Mouse (Mus musculus) neural tube, embryonic 12.5 days (tissue): ENCODE measurements around the gene Irak2. TPM values are rescaled to one million over a fixed set of nuclear protein-coding genes. Genes with fewer than 3 reads are reported as not detected.
"Not testable (repeated sequence)": the region's sequence is repeated elsewhere in the genome, so short reads cannot be mapped to it uniquely, and the experiment has no call there.

Source experiments
- ATAC-seq: fragments of 200-750 bp; cut with Nextera tagmentation; 2 replicates; pipeline ENCODE4 v1.8.0; 2017; ENCODE audit warnings: low read depth, mild to moderate bottlenecking, moderate TSS enrichment, moderate library complexity; ENCODE audit not compliant: low FRiP score
- H3K27ac ChIP-seq: fragments of 300-500 bp; sonication (generic); 2 replicates; pipeline ENCODE4 v1.5.1; 2016
- H3K27me3 ChIP-seq: fragments of 300-500 bp; sonication (generic); replicated peaks from 2 replicates; pipeline ENCODE4 v1.6.1; 2016; ENCODE audit warnings: mild to moderate bottlenecking
- H3K36me3 ChIP-seq: fragments of 300-500 bp; sonication (generic); 2 replicates; pipeline ENCODE4 v1.6.1; 2016; ENCODE audit warnings: mild to moderate bottlenecking
- H3K4me1 ChIP-seq: fragments of 300-500 bp; sonication (generic); 2 replicates; pipeline ENCODE4 v1.6.1; 2016
- H3K4me2 ChIP-seq: fragments of 300-500 bp; sonication (generic); replicated peaks from 2 replicates; pipeline ENCODE4 v1.6.1; 2016; ENCODE audit warnings: mild to moderate bottlenecking
- H3K4me3 ChIP-seq: fragments of 300-500 bp; sonication (generic); 2 replicates; pipeline ENCODE4 v1.5.1; 2016
- H3K9ac ChIP-seq: fragments of 300-500 bp; sonication (generic); 2 replicates; pipeline ENCODE4 v1.6.1; 2016; ENCODE audit warnings: mild to moderate bottlenecking
- H3K9me3 ChIP-seq: fragments of 300-500 bp; sonication (generic); 2 replicates; pipeline ENCODE4 v1.6.1; 2016; ENCODE audit warnings: mild to moderate bottlenecking
- WGBS: fragments of 180-500 bp; shearing (Covaris S2); methylation state at CpG from one replicate; pipeline ENCODE4 v1.1.7; 2016; 5-methylcytosine and 5-hydroxymethylcytosine counted together
- polyA plus RNA-seq: library from polyadenylated mRNA; unstranded; fragments of >200 nt; fragmentation: Nextera tagmentation; extraction: Ambion mirVana; gene quantifications from 2 replicates; pipeline ENCODE4 v1.2.1, GENCODE M21; 2016

Irak2 gene
- polyA plus RNA-seq, 1 experiment from 2014 or later, result 3.1 TPM

DNA sequence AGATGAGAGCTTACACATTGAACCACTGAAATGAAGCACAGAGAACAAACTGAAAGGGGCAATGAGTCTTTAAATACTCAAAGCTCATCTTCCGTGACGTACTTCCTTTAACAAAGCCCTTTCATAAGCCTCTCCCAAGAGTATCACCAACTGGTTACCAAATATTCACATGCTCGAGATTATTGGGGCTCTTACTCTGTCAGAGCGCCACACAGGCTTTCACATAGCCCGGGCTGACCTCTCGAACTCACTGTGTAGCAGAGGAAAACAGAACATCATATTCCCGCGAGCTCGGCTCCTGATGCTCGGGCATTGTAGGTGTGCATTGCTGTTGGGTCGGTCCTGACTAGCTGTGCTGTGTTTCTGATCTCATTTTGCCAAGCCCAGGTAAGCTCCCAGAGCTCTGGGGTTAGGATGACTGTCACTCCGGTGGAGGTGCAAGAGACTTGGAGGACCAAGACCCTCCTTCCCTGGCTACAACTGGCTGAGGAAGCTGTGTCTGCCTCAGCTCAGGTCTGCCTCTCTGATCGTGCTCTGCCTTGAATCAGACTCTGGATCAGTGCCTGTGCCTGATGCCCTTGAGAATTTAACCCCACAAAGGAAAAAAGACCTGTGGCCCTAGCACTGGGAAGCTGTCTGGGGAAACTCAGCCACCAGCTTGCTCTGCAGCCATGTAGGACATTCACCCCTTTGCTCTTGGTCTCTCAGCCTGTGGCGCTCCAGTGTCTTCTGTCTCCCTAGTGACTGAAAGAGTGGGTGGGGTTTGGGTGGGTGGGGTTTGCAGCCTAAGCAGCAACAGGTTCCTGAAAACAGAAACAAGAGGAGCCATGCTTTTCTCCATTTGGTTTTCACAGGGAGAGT, 22.5 kb downstream of the Irak2 start:
- Histone ChIP-seq H3K27ac (no peak overlapping the region), H3K36me3 (no peaks in the 10 kb centered on the region), H3K27me3 (no peaks in the 10 kb centered on the region), H3K9ac (no peak overlapping the region), H3K4me1 (peaks cover 5% of the 10 kb centered on the region; the same call in 1 of the 2 replicates), H3K9me3 (no peaks in the 10 kb centered on the region), H3K4me3 (no peak overlapping the region), H3K4me2 (no peak overlapping the region)
- WGBS, result 76% methylated on average over 14 of the region's 14 CpGs
- no peak for ATAC-seq

DNA sequence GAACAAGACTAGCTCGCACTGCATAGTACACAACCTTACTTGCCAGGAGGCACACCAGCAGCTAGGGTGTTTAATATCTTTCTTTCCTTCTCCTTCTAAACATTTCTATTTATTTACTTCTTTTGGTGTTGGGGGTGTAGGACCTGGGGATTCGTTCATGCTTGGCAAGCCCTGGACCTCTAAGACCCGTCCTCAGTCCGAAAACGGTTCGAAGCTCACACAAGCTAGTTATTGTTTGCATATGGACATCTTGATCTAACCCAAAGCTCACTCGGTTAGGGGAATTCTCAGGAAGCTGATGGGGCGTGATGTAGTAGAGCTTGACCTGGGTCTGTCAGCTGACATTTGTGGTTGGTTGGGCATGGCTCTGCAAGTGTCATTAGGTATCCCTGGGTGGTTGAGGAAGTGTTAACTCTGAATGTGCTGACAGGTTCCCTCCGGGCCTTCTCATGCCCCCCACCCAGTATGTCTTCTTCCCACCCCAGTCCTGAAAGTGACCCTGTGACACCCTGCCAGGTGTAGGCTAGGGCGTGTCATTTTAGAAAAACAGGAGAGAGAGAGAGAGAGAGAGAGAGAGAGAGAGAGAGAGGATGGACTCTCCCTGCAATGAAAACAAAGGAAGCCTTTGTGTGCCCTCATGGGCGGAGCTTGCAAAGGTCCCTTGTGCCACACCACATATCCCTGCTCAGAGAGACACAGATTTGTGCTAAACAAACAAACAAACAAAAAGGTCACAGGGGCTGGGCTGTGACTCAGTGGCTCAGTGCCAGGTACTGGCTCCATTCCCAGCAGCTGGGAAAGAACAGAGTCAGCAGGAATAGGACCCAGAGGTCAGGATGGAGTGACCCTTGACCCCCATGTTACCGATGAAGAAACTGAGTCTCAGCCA, 23.3 kb downstream of the Irak2 start:
- H3K4me3 ChIP-seq, result no peak overlapping the region
- no peak overlapping the region for H3K27ac ChIP-seq
- peaks cover 5% of the 10 kb centered on the region; the same call in 1 of the 2 replicates for H3K4me1 ChIP-seq
- no peaks in the 10 kb centered on the region for H3K27me3 ChIP-seq
- H3K9ac ChIP-seq, result no peak overlapping the region
- H3K36me3 ChIP-seq, result no peaks in the 10 kb centered on the region
- WGBS, result 64% methylated on average over 12 of the region's 12 CpGs
- H3K9me3 ChIP-seq, result no peaks in the 10 kb centered on the region
- no peak overlapping the region for H3K4me2 ChIP-seq
- no peak for ATAC-seq

DNA sequence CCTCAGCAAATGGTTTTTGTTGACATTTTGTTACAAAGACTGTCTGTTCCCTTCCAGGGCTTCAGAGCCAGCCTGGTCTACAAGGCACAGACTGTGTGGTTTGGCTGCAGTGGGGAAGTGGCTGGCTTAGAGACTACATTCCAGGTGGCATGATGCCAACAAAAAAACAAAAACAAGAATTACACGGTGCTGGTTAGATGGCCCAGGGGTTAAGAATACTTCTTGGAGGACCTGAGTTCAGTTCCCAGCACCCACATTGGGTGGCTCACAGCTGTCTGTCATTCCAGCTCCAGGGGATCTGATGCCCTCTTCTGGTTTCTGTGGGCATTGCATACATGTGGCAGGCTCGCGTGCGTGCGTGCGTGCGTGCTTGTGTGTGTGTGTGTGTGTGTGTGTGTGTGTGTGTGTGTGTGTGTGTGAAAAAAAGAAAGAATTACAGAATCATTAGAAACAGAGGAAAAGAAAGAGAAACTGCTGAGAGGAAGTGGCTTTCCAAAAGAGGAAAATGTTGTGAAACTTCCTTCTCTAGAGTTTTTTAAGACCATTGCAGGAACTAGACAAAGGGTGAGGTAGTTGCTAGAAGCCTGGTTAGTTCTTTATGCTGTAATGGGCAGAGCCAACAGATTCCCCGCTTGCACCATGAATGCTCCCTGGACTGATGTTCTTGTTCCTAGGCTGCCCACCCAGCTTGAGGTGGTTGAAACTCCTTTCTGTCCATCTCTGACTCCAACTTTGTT, 24.9 kb downstream of the Irak2 start:
- no peaks in the 10 kb centered on the region for H3K27me3 ChIP-seq
- no peak for ATAC-seq
- no peaks in the 10 kb centered on the region for H3K9me3 ChIP-seq
- H3K4me2 ChIP-seq, result no peak overlapping the region
- no peaks in the 10 kb centered on the region for H3K36me3 ChIP-seq
- no peak overlapping the region for H3K9ac ChIP-seq
- H3K4me3 ChIP-seq, result no peak overlapping the region
- WGBS, result 98% methylated on average over 8 of the region's 8 CpGs
- no peak overlapping the region for H3K27ac ChIP-seq
- H3K4me1 ChIP-seq, result peaks cover 5% of the 10 kb centered on the region; the same call in 1 of the 2 replicates

DNA sequence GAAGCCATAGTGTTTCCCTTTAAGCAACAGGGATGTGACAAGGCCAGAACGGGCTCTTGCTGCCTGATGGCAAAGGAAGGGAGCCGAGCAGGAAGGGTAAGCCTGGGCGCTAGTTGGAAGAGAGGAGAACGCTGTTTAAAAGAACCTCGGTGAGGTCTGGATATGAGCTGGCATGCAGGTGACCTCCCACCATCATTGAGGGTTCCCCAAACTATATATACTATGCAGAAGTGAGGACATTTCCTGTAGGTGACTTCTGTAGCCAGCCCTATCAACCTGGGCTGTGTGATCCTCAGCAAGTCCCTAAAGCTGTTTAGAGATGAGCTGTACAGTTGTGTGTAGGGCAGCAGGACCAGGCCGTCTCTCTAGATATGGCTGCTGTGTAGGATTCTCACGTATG, 26.0 kb downstream of the Irak2 start:
- 87% methylated on average over 7 of the region's 7 CpGs for WGBS
- H3K36me3 ChIP-seq, result no peaks in the 10 kb centered on the region

DNA sequence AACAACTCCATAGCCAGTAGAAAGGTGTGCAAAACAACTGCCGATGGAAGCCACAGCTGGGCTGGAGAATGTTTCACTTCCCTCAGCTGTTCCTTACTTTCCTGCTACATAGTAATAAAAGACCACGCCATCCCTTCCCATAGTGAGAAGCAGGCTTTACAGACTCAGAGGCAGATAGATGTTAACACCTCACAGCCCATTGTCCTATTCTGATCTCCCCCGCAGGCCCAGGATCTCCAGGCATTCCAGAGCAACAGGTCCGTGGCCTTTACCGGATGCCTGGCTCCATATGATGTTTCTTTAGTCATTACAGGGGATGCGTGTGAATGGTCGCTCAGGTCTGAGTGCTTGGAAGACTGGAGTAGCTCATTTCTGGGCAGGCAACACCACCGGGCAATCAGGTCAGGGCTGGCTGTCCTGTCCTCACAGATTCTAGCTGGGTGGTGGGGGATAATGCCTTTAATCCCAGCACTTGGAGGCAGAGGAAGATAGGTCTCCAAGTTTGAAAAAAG, 29.4 kb downstream of the Irak2 start:
- H3K27me3 ChIP-seq, result no peaks in the 10 kb centered on the region
- no peak overlapping the region for H3K4me3 ChIP-seq
- no peaks in the 10 kb centered on the region for H3K9me3 ChIP-seq
- no peaks in the 10 kb centered on the region for H3K36me3 ChIP-seq
- no peak overlapping the region for H3K9ac ChIP-seq
- ATAC-seq, result no peak
- no peak overlapping the region for H3K27ac ChIP-seq
- H3K4me2 ChIP-seq, result no peak overlapping the region
- H3K4me1 ChIP-seq, result peaks cover 6% of the 10 kb centered on the region
- 57% methylated on average over 8 of the region's 8 CpGs for WGBS

More for the DNA sequence above, 26.0 kb downstream of the Irak2 start:
- ATAC-seq, result no peak
- Histone ChIP-seq H3K27me3 (no peaks in the 10 kb centered on the region), H3K4me2 (no peak overlapping the region), H3K27ac (no peak overlapping the region), H3K9me3 (no peaks in the 10 kb centered on the region), H3K4me1 (peaks cover 11% of the 10 kb centered on the region), H3K4me3 (no peak overlapping the region), H3K9ac (no peak overlapping the region)

DNA sequence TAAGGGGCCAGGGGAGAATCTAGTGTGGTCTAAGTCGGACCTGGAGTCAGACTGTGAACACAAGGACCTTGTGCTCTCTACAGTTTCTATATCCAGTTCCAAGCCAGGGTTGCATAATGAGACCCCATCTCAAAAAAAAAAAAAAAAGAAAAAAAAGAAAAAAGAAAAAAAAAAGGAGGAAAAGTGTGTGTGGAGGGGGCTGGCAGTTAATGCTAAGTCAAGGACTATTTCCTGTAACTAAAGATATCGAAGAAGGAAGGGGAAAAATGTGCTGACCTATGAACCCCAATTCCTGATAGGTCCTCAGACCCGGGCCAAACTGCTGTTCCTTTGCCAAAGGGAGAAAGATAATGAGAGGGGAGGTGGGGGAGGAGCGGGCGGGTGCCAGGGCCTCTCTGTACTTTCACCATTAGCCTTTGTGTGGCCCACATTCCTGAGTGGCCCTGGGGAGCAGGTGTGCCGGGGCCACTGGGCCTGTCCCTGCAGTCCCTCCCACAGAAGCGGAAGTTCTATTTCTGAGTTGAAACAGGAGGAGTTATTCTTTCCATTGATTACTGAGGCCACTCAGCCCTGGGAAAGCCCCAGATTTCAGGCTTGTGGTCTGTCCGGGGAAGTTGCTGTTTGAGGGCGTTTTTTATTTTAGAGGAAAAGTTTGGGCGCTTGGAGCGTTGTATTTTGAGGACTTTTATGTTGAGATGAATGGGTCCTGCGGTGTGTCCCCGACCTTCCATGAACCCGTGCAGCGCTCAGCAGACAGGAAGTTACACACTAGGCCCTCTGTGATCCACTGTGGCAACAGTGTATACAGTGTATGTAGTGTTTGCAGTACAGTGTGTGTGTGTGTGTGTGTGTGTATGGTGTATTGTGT, 30.3 kb downstream of the Irak2 start:
- Histone ChIP-seq H3K36me3 (no peaks in the 10 kb centered on the region), H3K4me2 (0 out of 2 replicates have a peak overlapping the region, but pooled peaks have one; percentile 24), H3K27me3 (no peaks in the 10 kb centered on the region), H3K4me1 (peaks cover 6% of the 10 kb centered on the region), H3K4me3 (no peak overlapping the region), H3K27ac (no peak overlapping the region), H3K9me3 (no peaks in the 10 kb centered on the region), H3K9ac (no peak overlapping the region)
- WGBS, result 36% methylated on average over 15 of the region's 15 CpGs
- ATAC-seq, result no peak

DNA sequence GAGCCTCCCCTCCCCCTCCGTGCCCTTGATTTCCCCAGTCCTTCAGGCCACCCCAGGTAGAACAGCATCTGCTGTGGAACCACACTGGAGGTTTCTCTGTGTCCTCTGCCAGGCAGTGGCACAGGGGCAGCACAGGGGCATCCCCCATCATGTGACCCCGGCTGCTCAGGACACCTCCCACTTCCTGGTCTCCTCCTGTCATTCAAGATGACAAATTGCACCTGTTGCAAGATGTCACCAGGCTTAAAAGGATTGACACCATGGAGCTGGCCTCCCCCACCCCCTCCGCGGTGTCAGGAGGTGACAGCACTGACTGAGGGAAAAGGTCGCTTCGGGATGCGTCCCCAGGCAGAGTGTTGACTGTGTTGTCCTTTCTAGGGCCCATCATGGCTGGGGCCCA, 31.6 kb downstream of the Irak2 start:
- Histone ChIP-seq H3K36me3 (no peaks in the 10 kb centered on the region), H3K9me3 (no peaks in the 10 kb centered on the region), H3K27me3 (no peaks in the 10 kb centered on the region), H3K4me2 (no peak overlapping the region), H3K4me1 (peaks cover 6% of the 10 kb centered on the region), H3K4me3 (no peak overlapping the region), H3K27ac (no peak overlapping the region), H3K9ac (no peak overlapping the region)
- WGBS, result 77% methylated on average over 7 of the region's 7 CpGs
- no peak for ATAC-seq

DNA sequence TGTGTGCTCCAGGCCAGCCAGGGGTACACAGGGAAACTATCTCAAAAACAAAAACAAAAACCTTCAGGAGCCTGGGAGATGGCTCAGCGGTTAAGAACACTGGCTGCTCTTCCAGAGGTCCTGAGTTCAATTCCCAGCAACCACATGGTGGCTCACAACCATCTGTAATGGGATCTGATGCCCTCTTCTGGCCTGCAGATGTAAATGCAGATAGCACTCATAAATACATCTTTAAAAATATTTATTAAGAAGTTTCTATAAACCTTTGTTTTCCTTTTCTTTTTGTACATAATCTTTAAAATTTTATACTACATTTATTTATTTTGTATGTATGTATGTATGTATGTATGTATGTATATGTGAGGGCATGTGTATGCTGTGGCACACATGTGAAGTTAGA, 33.8 kb downstream of the Irak2 start:
- not testable (repeated sequence) for H3K36me3 ChIP-seq, H3K27me3 ChIP-seq, H3K4me2 ChIP-seq, H3K27ac ChIP-seq, H3K4me3 ChIP-seq, H3K4me1 ChIP-seq, H3K9ac ChIP-seq, H3K9me3 ChIP-seq, ATAC-seq
- WGBS, result 88% methylated on average over 1 of the region's 1 CpGs

DNA sequence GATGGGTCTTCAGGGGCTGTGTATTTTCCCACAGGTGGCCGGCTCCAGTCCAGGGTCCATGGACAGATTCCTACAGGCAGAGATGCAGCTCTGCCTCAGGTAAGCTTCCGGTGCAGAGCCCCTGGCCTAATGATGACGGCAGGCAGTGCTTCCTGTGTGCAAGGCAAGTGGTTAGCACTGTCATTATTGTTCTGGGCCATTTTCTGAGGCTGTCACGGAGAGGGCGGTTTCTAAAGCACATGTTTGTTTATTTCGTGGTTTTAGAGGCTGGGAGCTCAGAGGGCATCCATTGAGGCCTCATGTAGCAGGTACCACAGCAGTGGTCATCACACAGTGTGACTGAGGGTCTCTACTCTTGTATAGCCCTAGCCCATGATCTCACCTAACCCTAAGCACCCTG, 34.7 kb downstream of the Irak2 start:
- ATAC-seq, result no peak
- H3K36me3 ChIP-seq, result no peaks in the 10 kb centered on the region
- no peak overlapping the region for H3K27ac ChIP-seq
- no peaks in the 10 kb centered on the region for H3K9me3 ChIP-seq
- H3K4me2 ChIP-seq, result no peak overlapping the region
- no peaks in the 10 kb centered on the region for H3K27me3 ChIP-seq
- no peak overlapping the region for H3K4me3 ChIP-seq
- H3K9ac ChIP-seq, result no peak overlapping the region
- WGBS, result 85% methylated on average over 6 of the region's 6 CpGs
- peaks cover 6% of the 10 kb centered on the region for H3K4me1 ChIP-seq

DNA sequence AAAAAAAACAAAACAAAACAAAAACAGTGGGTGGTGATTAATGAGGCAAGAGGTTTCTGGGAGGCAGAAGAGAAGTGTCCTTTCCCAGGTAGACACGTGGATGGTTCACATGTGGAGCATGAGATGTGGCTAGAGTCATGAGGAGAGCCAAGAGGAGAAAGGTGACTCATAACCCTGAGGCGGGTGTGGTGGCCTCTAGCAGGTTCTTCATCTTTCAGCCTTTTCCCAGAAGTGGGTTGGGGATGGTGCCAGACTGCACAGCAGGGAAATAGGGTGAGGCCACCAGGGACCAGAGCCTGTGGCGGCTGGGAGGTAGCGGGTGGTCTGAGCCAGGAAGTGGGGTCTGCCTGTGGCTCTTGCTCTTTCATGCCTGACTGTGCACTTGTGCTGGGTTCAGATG, 37.0 kb downstream of the Irak2 start:
- Histone ChIP-seq H3K36me3 (no peaks in the 10 kb centered on the region), H3K9ac (no peak overlapping the region), H3K4me3 (no peak overlapping the region), H3K4me2 (no peak overlapping the region), H3K4me1 (no peaks in the 10 kb centered on the region), H3K27me3 (no peaks in the 10 kb centered on the region), H3K9me3 (no peaks in the 10 kb centered on the region), H3K27ac (no peak overlapping the region)
- ATAC-seq, result no peak
- WGBS, result 78% methylated on average over 4 of the region's 4 CpGs

DNA sequence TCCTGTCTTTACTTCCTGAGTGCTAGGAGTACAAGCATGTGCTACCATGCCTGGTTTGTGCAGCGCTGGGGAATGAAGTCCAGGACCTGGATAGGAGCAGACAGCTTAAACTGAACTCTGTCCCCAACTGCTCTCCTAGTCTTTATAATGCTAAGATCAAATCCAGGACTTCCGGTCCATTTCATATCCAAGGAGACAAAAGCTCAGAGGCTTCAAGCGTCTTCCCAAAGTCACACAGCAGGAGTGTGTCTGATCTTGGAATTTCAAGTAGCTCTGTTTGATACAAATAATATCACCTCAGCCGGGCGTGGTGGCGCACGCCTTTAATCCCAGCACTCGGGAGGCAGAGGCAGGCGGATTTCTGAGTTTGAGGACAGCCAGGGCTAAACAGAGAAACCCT, 37.7 kb downstream of the Irak2 start:
- Histone ChIP-seq H3K36me3 (no peaks in the 10 kb centered on the region), H3K4me3 (no peak overlapping the region), H3K9ac (no peak overlapping the region), H3K4me2 (no peak overlapping the region), H3K4me1 (no peaks in the 10 kb centered on the region), H3K27me3 (no peaks in the 10 kb centered on the region), H3K27ac (no peak overlapping the region), H3K9me3 (no peaks in the 10 kb centered on the region)
- no peak for ATAC-seq
- 93% methylated on average over 9 of the region's 9 CpGs for WGBS
